Mouse (Mus musculus) lung, postnatal 0 days (tissue): ENCODE results near the gene Tmem269. TPM values are rescaled to one million over a fixed set of nuclear protein-coding genes. Genes with fewer than 3 reads are reported as not detected.

ENCODE experiments used
- ATAC-seq: fragments of 200-750 bp; cut with Nextera tagmentation; 2 replicates; pipeline ENCODE4 v1.8.0; 2017; ENCODE audit warnings: moderate library complexity
- DNase-seq: peaks from one replicate; pipeline ENCODE4 v3.0.0-alpha.2; 2016; ENCODE audit warnings: low spot score
- H3K27ac ChIP-seq: fragments of 300-500 bp; sonication (generic); 2 replicates; pipeline ENCODE4 v1.5.1; 2014; ENCODE audit warnings: antibody characterized with exemption, mild to moderate bottlenecking, low read length, mixed read lengths
- H3K27me3 ChIP-seq: fragments of 300-500 bp; sonication (generic); replicated peaks from 2 replicates; pipeline ENCODE4 v1.6.1; 2014; ENCODE audit warnings: low read length, mixed read lengths; ENCODE audit not compliant: insufficient read depth
- H3K36me3 ChIP-seq: fragments of 300-500 bp; sonication (generic); 2 replicates; pipeline ENCODE4 v1.6.1; 2014; ENCODE audit warnings: low read length, mixed read lengths; ENCODE audit not compliant: insufficient read depth
- H3K4me1 ChIP-seq: fragments of 300-500 bp; sonication (generic); 2 replicates; pipeline ENCODE4 v1.6.1; 2014; ENCODE audit warnings: antibody characterized with exemption, low read depth, low read length, mixed read lengths; ENCODE audit not compliant: insufficient read depth
- H3K4me2 ChIP-seq: fragments of 300-500 bp; sonication (generic); replicated peaks from 2 replicates; pipeline ENCODE4 v1.6.1; 2014; ENCODE audit warnings: low read depth, mild to moderate bottlenecking, low read length, moderate library complexity, mixed read lengths
- H3K4me3 ChIP-seq: fragments of 300-500 bp; sonication (generic); 2 replicates; pipeline ENCODE4 v1.5.1; 2014; ENCODE audit warnings: low read depth, low read length
- H3K9ac ChIP-seq: fragments of 300-500 bp; sonication (generic); replicated peaks from 2 replicates; pipeline ENCODE4 v1.6.1; 2014; ENCODE audit warnings: low read depth, mild to moderate bottlenecking
- H3K9me3 ChIP-seq: fragments of 300-500 bp; sonication (generic); 2 replicates; pipeline ENCODE4 v1.6.1; 2016; ENCODE audit warnings: low read length, mixed read lengths
- CTCF ChIP-seq: IDR thresholded peaks from 2 replicates; pipeline ENCODE4 v1.5.1; 2016; ENCODE audit warnings: antibody characterized with exemption, mild to moderate bottlenecking
- EP300 ChIP-seq: IDR thresholded peaks from 2 replicates; pipeline ENCODE4 v1.6.1; 2016; ENCODE audit warnings: antibody characterized with exemption, mild to moderate bottlenecking, control low read depth
- WGBS: fragments of 180-500 bp; shearing (Covaris S2); extraction: QIAGEN DNeasy Blood & Tissue Kit; methylation state at CpG from one replicate; pipeline ENCODE4 v1.1.7; 2014; 5-methylcytosine and 5-hydroxymethylcytosine counted together
- polyA plus RNA-seq: library from polyadenylated mRNA; unstranded; fragments of >200 nt; fragmentation: Nextera tagmentation; extraction: Ambion mirVana; gene quantifications from 2 replicates; pipeline ENCODE4 v1.2.1, GENCODE M21; 2015

The Tmem269 gene
- polyA plus RNA-seq, 1 experiment from 2014 or later, result 0.10 TPM

- 71% methylated on average over 14 of the region's 14 CpGs for WGBS
- H3K4me1 ChIP-seq, result peaks cover 7% of the 10 kb centered on the region
- H3K4me3 ChIP-seq, result no peak overlapping the region
- TF ChIP-seq CTCF (no peak), EP300 (no peak)
- H3K4me2 ChIP-seq, result no peak overlapping the region
- no peaks in the 10 kb centered on the region for H3K9me3 ChIP-seq
- ATAC-seq (no peak), DNase-seq (no peak)
- H3K9ac ChIP-seq, result no peak overlapping the region
- no peak overlapping the region for H3K27ac ChIP-seq
- no peaks in the 10 kb centered on the region for H3K27me3 ChIP-seq
- no peaks in the 10 kb centered on the region for H3K36me3 ChIP-seq
These were observed 28.7 kb upstream of the Tmem269 start for GRCm38 (mm10) chr4:119246688-119247225.

- Histone ChIP-seq H3K9ac (no peak overlapping the region), H3K36me3 (no peaks in the 10 kb centered on the region), H3K4me1 (peaks cover 7% of the 10 kb centered on the region), H3K4me3 (no peak overlapping the region), H3K4me2 (no peak overlapping the region), H3K9me3 (no peaks in the 10 kb centered on the region), H3K27ac (no peak overlapping the region), H3K27me3 (no peaks in the 10 kb centered on the region)
- TF ChIP-seq CTCF (no peak), EP300 (no peak)
- ATAC-seq (no peak), DNase-seq (no peak)
- WGBS, result 86% methylated on average over 9 of the region's 9 CpGs
These were observed 27.9 kb upstream of the Tmem269 start for GRCm38 (mm10) chr4:119245961-119246360.

GRCm38 (mm10) chr4:119245556-119245955 lies 27.5 kb upstream of the Tmem269 start:
- no peak overlapping the region; the same call in 1 of the 2 replicates for H3K27ac ChIP-seq
- WGBS, result 29% methylated on average over 7 of the region's 7 CpGs
- no peaks in the 10 kb centered on the region for H3K36me3 ChIP-seq
- no peak overlapping the region for H3K9ac ChIP-seq
- H3K9me3 ChIP-seq, result no peaks in the 10 kb centered on the region
- ATAC-seq (peak; percentile 7; the same call in 1 of the 2 replicates), DNase-seq (peak; percentile 46)
- H3K4me2 ChIP-seq, result no peak overlapping the region
- peaks cover 7% of the 10 kb centered on the region for H3K4me1 ChIP-seq
- no peaks in the 10 kb centered on the region for H3K27me3 ChIP-seq
- TF ChIP-seq CTCF (no peak), EP300 (0 out of 2 replicates have a peak, but pooled peaks have one; percentile 22)
- H3K4me3 ChIP-seq, result no peak overlapping the region

GRCm38 (mm10) chr4:119244468-119245240 lies 26.6 kb upstream of the Tmem269 start:
- Histone ChIP-seq H3K9me3 (no peaks in the 10 kb centered on the region), H3K27ac (no peak overlapping the region; the same call in 1 of the 2 replicates), H3K4me2 (no peak overlapping the region), H3K4me1 (peaks cover 7% of the 10 kb centered on the region), H3K27me3 (no peaks in the 10 kb centered on the region), H3K36me3 (no peaks in the 10 kb centered on the region), H3K4me3 (no peak overlapping the region), H3K9ac (no peak overlapping the region)
- no peak for ATAC-seq
- TF ChIP-seq EP300, result no peak
- DNase-seq, result peak; percentile 45
- 66% methylated on average over 22 of the region's 22 CpGs for WGBS

GRCm38 (mm10) chr4:119242571-119242970 lies 24.6 kb upstream of the Tmem269 start:
- DNase-seq (no peak), ATAC-seq (no peak)
- H3K27me3 ChIP-seq, result no peaks in the 10 kb centered on the region
- no peak overlapping the region for H3K4me2 ChIP-seq
- H3K4me1 ChIP-seq, result no peaks in the 10 kb centered on the region; the same call in none of the 2 replicates
- 93% methylated on average over 12 of the region's 12 CpGs for WGBS
- no peak overlapping the region for H3K9ac ChIP-seq
- no peak overlapping the region for H3K4me3 ChIP-seq
- TF ChIP-seq CTCF, result no peak
- no peak for TF ChIP-seq EP300
- H3K27ac ChIP-seq, result no peak overlapping the region
- H3K36me3 ChIP-seq, result no peaks in the 10 kb centered on the region
- no peaks in the 10 kb centered on the region for H3K9me3 ChIP-seq

- Histone ChIP-seq H3K9ac (no peak overlapping the region), H3K27me3 (no peaks in the 10 kb centered on the region), H3K4me2 (no peak overlapping the region), H3K4me3 (no peak overlapping the region), H3K27ac (no peak overlapping the region), H3K36me3 (no peaks in the 10 kb centered on the region), H3K9me3 (no peaks in the 10 kb centered on the region), H3K4me1 (no peaks in the 10 kb centered on the region; the same call in 1 of the 2 replicates)
- ATAC-seq (no peak), DNase-seq (no peak)
- 85% methylated on average over 14 of the region's 14 CpGs for WGBS
- peak; percentile 65 for TF ChIP-seq CTCF
- no peak for TF ChIP-seq EP300
These were observed 23.6 kb upstream of the Tmem269 start for GRCm38 (mm10) chr4:119241664-119242063.
